Mouse (Mus musculus) right cerebral cortex, adult 2 months (tissue): ENCODE data around the gene Itga3.
A peak's percentile ranks its signal among the peaks of the same experiment; 100 is the strongest.

Experiments
- DNase-seq, 2 experiments: peaks; one replicate each; pipeline ENCODE4 v3.0.0; 2021 to 2022; ENCODE audit warnings: low spot score in 2 of 2

The Itga3 gene

DNA sequence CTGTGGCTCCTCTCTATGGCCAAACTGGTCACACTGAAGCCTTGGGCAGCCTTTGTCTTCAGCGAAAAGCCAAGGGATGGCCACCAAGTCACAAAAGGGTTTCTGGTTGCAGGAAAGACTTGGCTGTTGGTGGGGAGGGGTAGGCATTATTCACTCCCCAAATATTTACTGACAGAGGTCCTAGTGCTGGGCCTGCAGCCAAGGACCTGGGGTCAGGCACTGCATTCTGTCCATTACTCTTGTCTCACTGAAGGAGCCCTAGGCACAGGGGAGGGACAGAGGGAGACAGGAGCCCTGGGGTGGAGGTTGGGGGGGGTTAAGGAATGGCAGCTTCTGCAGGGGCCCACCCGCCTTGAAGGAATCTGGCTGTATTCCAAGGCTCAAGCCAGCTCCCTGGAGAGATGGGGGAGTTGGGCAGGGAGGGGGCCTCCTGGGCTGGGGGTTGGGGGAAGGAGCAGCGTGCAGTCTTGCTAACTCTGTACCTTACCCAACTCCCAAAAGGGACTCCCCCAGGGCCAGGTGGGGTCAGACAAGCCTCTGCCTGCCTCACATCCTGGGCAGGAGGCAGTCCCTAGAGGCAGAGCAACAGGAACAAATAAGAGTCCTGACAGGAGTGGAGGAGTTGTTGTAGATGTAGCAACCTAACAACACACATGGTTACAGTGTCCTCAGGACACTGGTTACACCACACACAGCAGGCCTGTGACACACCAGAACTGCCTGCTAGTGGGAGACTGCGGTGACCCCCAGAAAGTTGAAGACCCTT lies 20.2 kb upstream of the Itga3 start:
- no peak for DNase-seq

DNA sequence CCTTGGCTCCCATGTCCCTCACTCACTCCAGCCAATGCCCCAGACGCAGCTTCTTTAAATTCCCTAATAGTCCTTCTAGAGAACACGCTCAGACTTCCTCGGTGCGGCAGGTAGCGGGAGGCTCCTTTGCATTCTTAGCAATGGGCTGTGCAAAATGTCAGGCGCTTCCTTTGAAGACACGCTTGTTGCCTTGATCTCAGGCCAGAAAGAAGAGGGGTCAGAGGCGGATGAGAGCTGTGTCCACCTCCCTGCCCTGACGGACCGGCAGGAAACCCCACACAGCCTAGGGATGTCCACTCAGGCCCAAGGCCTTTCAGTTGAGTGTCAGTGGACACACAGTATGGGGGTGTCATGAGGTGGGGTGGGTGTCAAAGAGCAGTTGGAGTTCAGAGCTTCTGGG lies 19.0 kb upstream of the Itga3 start:
- DNase-seq, result no peak

DNA sequence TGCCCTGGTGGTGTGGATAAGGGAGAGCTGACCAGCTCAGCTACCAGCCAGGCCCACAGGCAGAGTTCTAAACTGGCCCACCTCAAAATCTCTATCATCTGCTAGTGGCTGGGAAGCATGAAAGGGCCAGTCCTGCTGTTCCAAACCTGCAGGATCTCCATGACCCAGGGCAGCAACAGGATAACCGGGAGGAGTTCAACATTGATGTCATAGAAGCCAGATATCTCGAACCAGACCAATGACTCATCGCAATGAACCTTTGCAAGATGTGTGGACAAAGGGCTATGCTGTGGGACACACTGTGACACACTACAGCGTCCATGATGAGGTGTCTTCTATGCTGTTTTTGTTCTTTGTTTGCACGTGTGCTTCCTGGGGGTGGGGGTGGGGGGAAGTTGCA lies 16.5 kb upstream of the Itga3 start:
- DNase-seq, result no peak

DNA sequence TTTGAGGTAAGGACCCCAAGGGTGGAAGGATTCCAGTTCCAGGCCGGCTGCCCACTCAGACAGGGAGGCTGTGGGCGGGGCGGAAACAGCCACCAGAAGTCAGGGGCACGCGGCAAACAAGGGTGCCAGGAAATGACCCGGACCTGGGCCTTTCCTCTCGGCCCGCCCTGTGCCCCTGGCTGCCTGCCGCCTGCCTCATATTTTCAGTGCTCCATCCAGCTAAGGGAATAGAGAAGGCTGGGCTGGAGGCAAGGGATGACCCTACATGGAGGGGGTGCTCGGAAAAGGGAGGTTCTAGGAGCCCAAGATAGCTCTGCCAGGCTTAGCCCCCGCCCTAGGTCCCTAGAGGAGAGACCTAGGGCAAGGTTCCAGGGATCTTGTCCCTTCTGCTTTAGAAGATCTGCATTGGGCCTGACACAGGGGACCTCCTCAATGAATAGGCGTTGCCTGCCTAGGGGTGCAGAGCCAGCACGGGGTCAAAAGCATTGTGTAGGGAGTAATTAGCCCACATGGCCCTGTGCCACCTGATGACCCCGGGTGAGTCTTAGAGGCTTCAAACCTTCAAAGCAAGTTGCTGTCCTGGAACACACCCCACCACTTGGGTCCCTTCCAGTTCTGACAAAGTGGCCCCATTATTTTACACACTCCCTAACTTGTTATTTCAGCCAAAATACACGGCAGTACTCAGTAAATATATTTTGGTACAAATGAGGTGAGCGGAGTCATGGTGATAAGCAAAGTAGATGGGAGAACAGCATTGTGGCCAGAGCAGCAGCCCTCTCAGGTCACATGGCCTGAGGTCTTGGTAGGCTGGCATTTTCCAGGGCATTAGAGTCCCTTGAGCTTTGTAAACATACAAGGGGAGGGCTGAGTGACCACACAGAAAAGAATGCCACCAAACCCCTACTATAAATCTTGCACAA lies 12.5 kb upstream of the Itga3 start:
- DNase-seq, result no peak

DNA sequence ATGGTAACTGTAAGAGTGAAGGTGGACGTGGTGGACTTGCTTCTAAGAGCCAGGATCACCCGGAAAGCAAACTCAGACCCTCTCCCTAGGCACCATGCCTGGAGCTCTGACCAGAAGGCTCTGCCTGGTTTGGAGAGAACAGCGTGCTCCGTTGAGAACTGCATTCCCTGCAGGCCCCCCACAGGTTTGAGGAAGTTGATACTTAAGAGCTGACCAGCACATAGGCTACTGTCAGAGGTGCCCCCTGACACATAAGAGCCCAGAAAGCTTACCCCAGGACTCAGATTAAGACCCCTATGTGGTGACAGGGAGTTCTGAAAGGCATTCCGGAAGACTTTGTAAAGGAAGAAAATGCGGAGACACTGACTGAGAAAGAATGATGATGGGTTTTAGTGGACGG lies 11.7 kb upstream of the Itga3 start:
- DNase-seq, result no peak

DNA sequence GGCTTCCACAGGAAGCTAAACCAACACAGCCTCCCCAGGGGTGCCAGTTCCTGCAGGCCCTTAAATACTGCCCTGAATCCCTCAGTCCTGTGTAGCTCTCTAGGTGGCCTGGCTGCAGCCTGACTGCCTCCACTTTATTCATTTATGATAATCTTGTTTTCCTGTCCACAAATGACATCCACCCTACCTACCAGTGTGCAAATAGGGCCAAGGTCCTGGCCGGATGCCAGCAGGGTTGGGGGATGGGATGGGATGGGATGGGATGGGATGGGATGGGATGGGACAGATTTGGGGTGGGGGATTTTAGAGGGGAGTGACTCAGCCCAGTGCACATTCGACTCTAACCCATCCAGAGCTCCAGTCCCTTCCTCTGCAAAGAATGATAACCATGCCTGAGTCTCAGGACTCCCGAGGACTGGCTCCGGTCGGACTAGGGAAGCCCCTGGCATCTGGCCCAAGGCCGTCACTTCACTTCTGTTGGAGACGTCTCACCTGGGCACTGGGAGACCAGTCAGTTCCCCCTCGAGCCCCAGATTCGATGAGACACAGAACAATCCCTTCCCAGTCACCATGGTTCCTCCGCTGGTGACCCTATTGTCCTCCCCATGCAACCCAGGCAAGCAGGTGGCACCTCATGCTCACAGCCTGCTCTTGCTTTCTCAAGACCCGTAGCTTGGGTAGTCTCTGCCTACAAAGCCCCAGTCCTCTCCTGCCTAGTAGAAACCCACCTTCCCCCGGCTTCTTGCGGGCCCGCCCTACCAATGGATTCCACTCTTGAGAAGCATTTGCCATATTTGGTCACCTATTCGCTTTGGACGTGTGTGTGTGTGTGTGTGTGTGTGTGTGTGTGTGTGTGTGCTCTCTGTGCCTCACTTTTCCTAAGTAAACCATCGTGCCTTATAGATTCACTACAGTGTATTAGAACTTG lies 11.0 kb upstream of the Itga3 start:
- DNase-seq, result no peak

DNA sequence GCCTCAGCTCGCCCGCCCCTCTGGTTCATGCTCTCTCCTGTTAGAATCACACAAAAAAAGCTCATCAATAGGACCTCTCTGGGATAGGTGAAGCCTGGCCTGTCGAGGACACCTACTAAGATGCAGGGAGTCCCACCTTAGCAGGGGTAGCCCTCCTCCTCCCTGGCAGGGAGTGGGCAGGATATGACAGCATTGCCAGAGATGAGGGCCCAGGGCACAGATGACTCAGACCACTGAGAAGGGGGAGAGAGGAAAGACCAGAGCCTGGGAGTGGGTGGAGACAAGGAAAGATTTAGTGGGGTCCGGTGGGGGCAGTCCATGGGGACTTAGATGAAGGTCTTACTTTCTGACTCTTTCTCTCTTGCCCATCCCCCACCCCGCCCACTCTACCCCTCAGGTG lies 9.6 kb upstream of the Itga3 start:
- DNase-seq, result no peak

DNA sequence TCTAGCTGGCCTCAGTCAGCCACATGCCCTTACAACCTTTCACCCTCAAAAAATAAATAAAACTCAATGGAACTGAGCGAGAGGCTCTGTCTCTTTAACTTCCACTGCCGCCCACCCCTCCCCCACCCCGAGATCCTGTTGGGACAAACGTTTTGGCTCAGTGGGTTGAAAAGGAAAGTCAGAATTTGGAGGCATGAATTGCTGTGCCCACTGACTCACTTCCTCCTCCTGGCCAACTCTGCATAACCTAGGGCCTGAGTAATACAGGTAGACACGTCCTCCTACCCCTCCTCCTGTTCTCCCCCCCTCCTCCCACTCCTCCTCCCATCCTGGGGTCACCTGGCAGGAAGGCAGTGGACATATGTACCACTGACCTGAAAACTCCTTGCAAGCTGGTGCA lies 9.1 kb upstream of the Itga3 start:
- no peak for DNase-seq

DNA sequence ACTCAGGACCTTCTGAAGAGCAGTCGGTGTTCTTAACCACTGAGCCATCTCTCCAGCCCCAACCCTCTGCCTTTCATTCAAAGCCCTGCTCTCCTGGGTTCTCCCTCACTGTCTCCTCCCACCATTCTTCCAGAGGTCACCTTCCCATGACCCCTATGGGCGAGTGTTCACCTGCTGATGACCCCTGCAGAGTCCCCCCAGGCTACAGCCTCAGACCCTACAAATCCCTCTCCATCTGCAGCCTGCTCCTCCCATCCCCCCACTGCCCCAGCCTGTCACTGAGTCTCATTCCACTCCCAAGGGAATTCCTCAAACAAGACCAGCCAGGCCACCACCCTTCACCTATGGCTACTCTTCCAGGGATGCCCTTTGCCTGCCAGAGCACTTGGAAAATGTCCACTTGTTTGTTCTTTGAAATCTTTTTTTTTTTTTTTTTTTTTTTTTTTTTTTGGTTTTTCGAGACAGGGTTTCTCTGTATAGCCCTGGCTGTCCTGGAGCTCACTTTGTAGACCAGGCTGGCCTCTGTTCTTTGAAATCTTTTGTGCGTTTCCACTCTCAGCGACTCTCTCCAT lies 8.3 kb upstream of the Itga3 start:
- no peak for DNase-seq

DNA sequence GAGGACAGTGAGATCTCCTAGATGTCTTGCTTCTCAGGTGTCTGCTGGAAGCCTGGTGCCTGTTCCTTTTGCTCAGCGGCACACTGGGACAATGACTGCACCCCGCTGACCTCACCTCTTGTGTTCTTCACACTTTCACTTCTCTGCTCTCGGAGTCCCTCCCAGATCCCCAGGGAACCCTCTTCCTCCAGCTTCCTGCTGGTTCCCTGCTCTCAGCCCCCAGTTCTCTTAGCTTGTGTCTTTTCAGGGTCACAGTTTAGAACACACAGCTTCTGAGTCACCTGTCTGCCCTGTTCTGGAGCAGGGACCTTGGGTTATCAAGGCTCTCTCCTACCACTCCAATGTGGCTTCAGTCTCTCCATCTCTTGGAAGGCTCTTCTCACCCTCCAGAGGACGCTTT lies 7.6 kb upstream of the Itga3 start:
- DNase-seq, result no peak

DNA sequence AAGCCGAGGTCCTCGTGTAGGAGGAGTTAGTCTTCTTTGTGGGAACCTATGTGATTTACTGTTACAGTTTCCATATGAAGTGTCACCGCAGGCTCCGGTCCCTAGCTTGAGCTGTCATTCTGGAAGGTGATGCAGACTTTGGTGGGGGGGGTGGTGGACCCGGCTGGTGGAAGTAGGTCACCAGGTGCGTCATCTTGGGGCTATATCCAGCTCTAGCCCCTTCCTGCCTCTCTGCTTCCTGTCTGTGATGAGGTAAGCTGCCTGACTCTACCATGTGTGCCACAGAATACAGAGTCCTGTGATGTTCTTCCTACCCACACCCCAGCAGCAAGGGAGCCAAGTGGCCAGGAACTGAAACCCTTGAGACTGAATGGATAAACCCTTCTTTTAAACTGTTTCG lies 6.3 kb upstream of the Itga3 start:
- DNase-seq, result no peak

DNA sequence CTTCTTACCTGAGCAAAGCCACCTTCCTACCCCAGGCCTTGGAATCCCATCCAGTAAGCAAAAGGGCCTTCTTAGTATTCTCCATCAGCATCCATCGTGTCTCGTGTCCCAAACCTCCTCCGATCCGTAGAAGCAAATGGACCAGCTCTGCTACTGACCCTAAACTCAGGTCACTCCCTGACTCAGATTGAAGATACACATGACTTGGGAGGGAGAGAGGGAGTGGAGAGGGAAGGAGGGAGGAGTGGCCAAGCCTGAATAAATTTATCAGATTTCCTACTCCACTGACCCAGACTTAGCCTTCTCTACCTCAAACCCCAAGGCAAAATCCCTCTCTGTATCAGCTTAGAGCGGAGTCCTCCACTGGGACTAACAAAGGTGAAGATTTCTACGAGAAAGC lies 4.2 kb upstream of the Itga3 start:
- DNase-seq, result no peak

DNA sequence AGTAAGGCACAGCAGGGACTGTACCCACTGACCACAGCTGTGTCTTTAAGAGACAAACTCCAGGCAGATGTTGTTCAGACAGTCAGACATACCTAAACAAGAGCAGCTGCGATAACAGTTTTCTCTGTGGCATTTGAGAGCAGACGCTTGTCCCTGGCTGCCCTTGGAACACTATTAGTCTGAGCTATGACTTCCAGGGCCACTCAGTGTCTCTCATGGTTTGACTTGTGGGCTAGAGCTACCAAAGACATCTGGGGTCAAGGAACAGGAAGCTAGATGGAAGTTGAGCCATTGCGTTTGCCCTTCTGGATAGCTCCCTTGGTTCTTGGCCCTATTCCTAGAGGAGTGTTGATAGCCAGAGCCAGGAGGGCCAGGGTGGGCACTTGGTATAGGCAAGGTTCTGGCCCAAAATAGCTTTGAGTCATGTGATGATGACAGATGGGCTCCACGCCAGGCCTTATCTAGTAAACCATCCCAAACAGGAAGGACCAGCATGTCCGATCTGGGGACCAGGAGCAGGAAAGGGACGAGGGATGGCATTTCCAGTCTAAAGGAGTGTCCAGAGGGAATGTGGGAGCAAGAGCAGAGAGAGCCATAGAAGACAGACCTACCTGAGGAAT lies 2.8 kb upstream of the Itga3 start:
- no peak for DNase-seq

DNA sequence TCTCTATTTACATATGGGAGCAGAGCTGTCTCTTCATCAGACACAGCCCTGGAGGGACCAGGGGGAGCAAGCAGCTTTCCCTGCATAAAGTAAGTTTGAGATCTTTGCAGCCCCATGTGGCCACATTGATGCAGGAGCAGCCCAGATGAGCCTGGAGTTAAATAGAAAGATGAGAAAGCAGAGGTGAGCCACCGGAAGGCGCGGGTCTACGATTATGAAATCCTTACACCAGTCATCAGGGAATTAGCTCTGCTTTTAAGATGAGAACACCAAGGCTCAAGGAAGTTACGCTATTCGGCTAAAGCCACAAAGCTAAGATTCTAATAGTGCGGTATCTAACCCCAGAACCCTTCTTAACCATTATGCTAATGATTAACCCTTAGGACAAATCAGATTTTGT lies 1.4 kb upstream of the Itga3 start:
- DNase-seq, result no peak

DNA sequence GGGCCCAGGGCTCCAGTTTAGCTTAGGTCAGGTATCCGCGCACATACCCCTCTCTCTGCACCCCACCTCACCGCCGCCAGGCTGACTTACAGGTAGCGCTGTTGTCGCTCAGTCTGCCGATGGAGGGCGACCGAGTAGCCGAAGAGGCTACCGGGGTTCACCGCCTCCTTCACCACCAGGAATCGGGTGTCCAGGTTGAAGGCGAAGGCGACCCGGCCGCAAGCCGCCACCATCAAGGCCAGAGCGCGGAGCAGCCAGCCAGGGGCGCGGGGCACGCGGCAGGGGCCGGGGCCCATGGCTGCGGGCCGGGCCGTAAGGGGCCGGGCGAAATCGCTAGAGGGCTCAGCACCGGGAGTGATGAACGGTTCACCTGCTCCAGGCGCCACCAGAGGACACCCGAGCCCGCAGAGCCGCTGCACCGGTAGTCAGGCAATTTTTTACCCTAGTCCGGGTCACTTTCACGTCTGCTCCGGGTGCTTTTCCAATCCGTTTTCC lies 513 bp downstream of the Itga3 start:
- DNase-seq, result peak; percentile 53 to 56

DNA sequence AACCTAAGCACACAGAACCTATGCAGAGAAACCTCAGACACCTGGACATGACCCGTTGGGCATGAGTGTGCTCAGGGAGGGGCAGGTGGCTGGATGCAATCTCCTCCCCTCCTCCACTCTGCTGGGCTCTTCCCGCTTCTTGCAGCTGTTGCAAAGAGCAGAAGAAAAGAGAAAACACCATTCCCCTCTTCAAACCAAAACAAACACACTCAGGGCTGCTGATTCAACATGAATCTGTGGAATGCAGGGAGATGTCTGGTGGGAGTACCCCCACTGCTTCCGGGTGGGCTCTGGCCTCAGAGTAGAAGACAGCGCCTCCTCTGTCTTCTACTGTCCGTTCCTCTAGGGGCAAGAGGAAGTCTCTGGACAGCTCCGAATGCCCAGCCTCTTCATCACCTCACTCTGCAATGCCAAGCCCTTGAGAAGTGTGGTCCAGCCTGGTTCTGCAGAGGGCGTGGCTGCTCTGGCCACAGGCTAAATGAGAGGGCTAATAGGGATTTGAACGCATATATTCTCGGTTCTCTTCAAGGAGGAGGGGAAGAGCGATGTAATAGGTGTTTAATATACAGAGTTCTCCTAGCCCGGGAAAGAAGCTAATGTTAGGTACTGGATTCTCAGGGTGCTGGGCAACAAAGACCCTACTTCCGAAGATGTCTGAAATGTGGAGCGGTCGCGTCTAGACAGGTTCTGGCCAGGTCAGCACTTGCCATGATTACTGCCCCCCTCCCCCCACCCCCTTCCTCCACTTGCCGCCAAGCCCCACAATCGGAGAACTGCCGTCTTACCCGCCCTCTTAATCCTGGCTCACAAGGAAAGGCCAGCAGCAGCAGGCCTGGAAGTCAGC lies 1.2 kb downstream of the Itga3 start:
- DNase-seq, result no peak

DNA sequence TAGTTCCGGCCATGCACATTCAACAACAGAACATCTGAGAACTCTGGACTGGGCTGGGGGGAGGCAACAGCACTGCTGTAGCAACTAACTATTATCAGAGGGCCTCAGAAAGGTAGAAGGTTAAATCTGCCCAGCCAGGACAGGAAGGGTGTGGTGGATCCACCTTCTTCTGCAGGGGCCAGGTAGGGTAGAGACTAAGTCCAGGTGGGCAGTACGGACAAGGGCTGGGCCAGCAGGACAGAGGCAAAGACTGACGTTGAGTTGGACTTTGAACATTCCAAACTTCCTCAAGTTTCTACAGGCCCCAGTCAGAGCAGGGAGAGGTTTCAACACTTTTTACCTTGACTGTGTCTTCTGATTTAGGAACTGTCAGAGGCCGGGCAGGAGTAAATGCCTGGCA lies 1.9 kb downstream of the Itga3 start:
- no peak for DNase-seq

DNA sequence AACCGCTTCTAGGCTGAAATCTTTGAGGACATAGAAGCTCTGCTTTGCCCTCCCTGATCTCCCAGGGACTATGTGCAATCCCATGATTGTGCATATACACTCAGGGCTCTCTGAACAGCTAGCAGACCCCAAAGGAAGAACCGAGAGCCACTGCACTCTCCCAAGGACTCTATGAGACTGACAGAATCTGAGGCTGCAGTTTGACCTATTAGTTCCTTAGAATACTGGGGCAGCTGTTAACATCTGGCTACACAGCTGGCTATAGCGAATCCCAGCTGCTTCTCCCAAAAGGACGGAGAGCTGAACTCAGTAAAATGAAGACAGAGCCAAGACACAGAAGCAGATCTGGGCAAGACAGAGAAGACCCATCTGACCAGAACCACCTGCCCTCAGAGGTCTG lies 2.8 kb downstream of the Itga3 start:
- no peak for DNase-seq

DNA sequence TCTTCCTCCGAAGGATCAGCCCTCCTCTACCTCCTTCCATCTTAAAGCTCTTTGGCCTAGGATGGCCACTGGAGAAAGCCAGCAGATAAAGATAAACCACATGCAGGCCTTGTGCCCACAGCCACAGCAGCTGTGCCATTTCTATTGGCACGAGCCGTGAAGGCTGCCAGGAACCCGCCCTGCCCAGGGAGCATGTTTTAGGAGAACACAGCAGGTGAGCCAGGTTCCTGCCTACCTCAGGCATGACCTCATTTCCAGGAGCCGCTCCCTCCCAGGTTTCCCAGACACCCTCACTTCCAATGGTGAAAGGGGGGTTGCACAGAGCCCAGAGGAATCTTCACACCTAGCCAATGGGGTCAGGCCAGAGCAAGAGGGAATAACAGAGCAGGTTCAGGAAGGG lies 3.8 kb downstream of the Itga3 start:
- DNase-seq, result no peak

DNA sequence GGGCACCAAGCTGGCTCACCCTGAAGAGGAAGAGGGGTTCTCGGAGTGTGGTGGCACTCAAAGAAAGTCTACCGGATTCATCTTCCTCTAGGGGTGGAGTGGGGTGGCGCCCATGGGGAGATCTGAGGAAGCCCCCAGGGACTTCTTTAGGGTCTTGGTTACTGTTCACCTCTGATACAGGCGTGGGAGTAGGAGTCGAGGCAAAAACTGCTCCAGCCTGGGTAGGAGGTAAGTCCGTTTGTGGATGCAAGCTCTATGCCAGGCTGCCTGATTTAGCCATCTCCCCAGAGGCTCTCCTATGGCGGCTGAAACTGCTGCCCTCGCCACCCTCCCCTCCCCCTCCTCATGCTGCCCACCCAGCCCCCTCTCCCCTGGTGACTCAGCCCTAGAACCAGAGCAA lies 4.5 kb downstream of the Itga3 start:
- no peak for DNase-seq
